Mouse (Mus musculus): Measurements from ENCODE around the gene Tprgl. TPM values are rescaled to one million over a fixed set of nuclear protein-coding genes. Genes with fewer than 3 reads are reported as not detected.

The Tprgl gene
- polyA plus RNA-seq, 2 experiments from 2014 or later = 24.7 to 26.7 TPM

GRCm38 (mm10) chr4:154159002-154159401 is 1.5 kb downstream of the Tprgl start:
- ATAC-seq = peak; percentile 43

GRCm38 (mm10) chr4:154157970-154158662 is 2.4 kb downstream of the Tprgl start:
- ATAC-seq = no peak

- ATAC-seq = no peak
These were observed 4.4 kb downstream of the Tprgl start for GRCm38 (mm10) chr4:154156050-154156449.

- ATAC-seq = no peak
These were observed 6.4 kb downstream of the Tprgl start for GRCm38 (mm10) chr4:154154104-154154503.

- no peak for ATAC-seq
These were observed 14.1 kb downstream of the Tprgl start for GRCm38 (mm10) chr4:154146342-154146741.

GRCm38 (mm10) chr4:154144712-154145111 is 15.8 kb downstream of the Tprgl start:
- no peak for ATAC-seq

- peak; percentile 95 for ATAC-seq
These were observed 18.0 kb downstream of the Tprgl start, which contains the start of gene Wrap73 for GRCm38 (mm10) chr4:154142211-154143040. TSS of gene Wrap73 (plus strand) at chr4:154142372.

- no peak for ATAC-seq
These were observed 19.2 kb downstream of the Tprgl start for GRCm38 (mm10) chr4:154141009-154141867.

- no peak for ATAC-seq
These were observed 20.1 kb downstream of the Tprgl start for GRCm38 (mm10) chr4:154140213-154141008.

GRCm38 (mm10) chr4:154140182-154140212 is 20.5 kb downstream of the Tprgl start, which contains the start of gene Trp73:
TSS of gene Trp73 (minus strand) at chr4:154140208.
- no peak for ATAC-seq

- ATAC-seq = no peak
These were observed 20.7 kb downstream of the Tprgl start for GRCm38 (mm10) chr4:154139671-154140181.

GRCm38 (mm10) chr4:154137139-154137538 is 23.3 kb downstream of the Tprgl start:
- ATAC-seq = no peak

GRCm38 (mm10) chr4:154134803-154135202 is 25.7 kb downstream of the Tprgl start:
- ATAC-seq = no peak

- no peak for ATAC-seq
These were observed 28.6 kb downstream of the Tprgl start for GRCm38 (mm10) chr4:154131894-154132293.

GRCm38 (mm10) chr4:154129950-154130349 is 30.5 kb downstream of the Tprgl start:
- ATAC-seq = no peak

GRCm38 (mm10) chr4:154127273-154127672 is 33.2 kb downstream of the Tprgl start:
- ATAC-seq = no peak

GRCm38 (mm10) chr4:154125202-154125601 is 35.3 kb downstream of the Tprgl start:
- no peak for ATAC-seq

GRCm38 (mm10) chr4:154123553-154123952 is 36.9 kb downstream of the Tprgl start:
- no peak for ATAC-seq

GRCm38 (mm10) chr4:154122374-154122773 is 38.1 kb downstream of the Tprgl start:
- no peak for ATAC-seq

- no peak for ATAC-seq
These were observed 38.7 kb downstream of the Tprgl start for GRCm38 (mm10) chr4:154121800-154122199.

- no peak for ATAC-seq
These were observed 41.3 kb downstream of the Tprgl start for GRCm38 (mm10) chr4:154119208-154119607.

GRCm38 (mm10) chr4:154118782-154119181 is 41.7 kb downstream of the Tprgl start:
- ATAC-seq = no peak

Data from activated CD4-positive, CD25-positive, alpha-beta regulatory T cell, adult 4 months (primary cell).